Mouse (Mus musculus) liver, embryonic 13.5 days (tissue): Measurements from ENCODE around the gene Pot1a. TPM values are rescaled to one million over a fixed set of nuclear protein-coding genes. Genes with fewer than 3 reads are reported as not detected.

ENCODE experiments used
- ATAC-seq: fragments of 200-750 bp; cut with Nextera tagmentation; 2 replicates; pipeline ENCODE4 v1.8.0; 2017; ENCODE audit warnings: low read depth, mild to moderate bottlenecking, moderate number of reproducible peaks, moderate library complexity
- DNase-seq: peaks from one replicate; pipeline ENCODE4 v3.0.0; 2022
- H3K27ac ChIP-seq: fragments of 300-500 bp; sonication (generic); 2 replicates; pipeline ENCODE4 v1.5.1; 2015; ENCODE audit warnings: moderate library complexity, mild to moderate bottlenecking, inconsistent platforms
- H3K27me3 ChIP-seq: fragments of 300-500 bp; sonication (generic); 2 replicates; pipeline ENCODE4 v1.6.1; 2015; ENCODE audit warnings: mild to moderate bottlenecking, inconsistent platforms
- H3K36me3 ChIP-seq: fragments of 300-500 bp; sonication (generic); 2 replicates; pipeline ENCODE4 v1.6.1; 2015; ENCODE audit warnings: mild to moderate bottlenecking, inconsistent platforms
- H3K4me1 ChIP-seq: fragments of 300-500 bp; sonication (generic); replicated peaks from 2 replicates; pipeline ENCODE4 v1.6.1; 2015; ENCODE audit warnings: inconsistent platforms
- H3K4me2 ChIP-seq: fragments of 300-500 bp; sonication (generic); 2 replicates; pipeline ENCODE4 v1.6.1; 2015; ENCODE audit warnings: inconsistent platforms, mild to moderate bottlenecking, moderate library complexity
- H3K4me3 ChIP-seq: fragments of 300-500 bp; sonication (generic); replicated peaks from 2 replicates; pipeline ENCODE4 v1.5.1; 2015; ENCODE audit warnings: mild to moderate bottlenecking, inconsistent platforms
- H3K9ac ChIP-seq: fragments of 300-500 bp; sonication (generic); 2 replicates; pipeline ENCODE4 v1.6.1; 2015; ENCODE audit warnings: mild to moderate bottlenecking, inconsistent platforms
- H3K9me3 ChIP-seq: fragments of 300-500 bp; sonication (generic); replicated peaks from 2 replicates; pipeline ENCODE4 v1.6.1; 2016; ENCODE audit warnings: inconsistent platforms
- WGBS: fragments of 180-500 bp; shearing (Covaris S2); methylation state at CpG from one replicate; pipeline ENCODE4 v1.1.7; 2015; ENCODE audit not compliant: insufficient replicate concordance; 5-methylcytosine and 5-hydroxymethylcytosine counted together
- polyA plus RNA-seq: library from polyadenylated mRNA; unstranded; fragments of >200 nt; fragmentation: Nextera tagmentation; extraction: Ambion mirVana; gene quantifications from 2 replicates; pipeline ENCODE4 v1.2.1, GENCODE M21; 2015

The Pot1a gene
- polyA plus RNA-seq, 1 experiment from 2014 or later = 21.1 TPM

DNA sequence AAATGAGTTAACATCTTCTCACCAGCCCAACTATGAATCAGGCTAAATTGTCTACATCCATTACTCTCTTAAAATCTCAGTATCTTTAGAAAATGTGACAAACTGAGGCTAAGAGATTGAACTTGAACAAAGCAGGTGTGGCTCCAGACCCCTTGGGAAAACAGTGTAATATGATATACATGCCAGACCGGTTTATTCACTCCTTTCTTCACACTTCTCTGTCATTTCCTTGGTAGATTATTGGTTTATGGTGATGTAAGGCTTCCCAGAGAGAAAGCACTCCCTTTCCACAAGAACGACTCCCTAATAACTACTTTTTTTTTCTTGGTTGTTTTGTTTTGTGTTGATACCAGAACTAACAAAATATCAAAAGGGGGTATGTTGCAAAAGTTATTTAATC lies 98.4 kb downstream of the Pot1a start:
- H3K27ac ChIP-seq = no peak overlapping the region
- no peak overlapping the region for H3K4me2 ChIP-seq
- ATAC-seq = no peak
- H3K4me1 ChIP-seq = no peaks in the 10 kb centered on the region
- H3K36me3 ChIP-seq = no peaks in the 10 kb centered on the region
- no peaks in the 10 kb centered on the region for H3K27me3 ChIP-seq
- H3K4me3 ChIP-seq = no peak overlapping the region
- H3K9ac ChIP-seq = no peak overlapping the region
- 16% methylated on average over 2 of the region's 2 CpGs for WGBS
- no peaks in the 10 kb centered on the region for H3K9me3 ChIP-seq
- no peak for DNase-seq

DNA sequence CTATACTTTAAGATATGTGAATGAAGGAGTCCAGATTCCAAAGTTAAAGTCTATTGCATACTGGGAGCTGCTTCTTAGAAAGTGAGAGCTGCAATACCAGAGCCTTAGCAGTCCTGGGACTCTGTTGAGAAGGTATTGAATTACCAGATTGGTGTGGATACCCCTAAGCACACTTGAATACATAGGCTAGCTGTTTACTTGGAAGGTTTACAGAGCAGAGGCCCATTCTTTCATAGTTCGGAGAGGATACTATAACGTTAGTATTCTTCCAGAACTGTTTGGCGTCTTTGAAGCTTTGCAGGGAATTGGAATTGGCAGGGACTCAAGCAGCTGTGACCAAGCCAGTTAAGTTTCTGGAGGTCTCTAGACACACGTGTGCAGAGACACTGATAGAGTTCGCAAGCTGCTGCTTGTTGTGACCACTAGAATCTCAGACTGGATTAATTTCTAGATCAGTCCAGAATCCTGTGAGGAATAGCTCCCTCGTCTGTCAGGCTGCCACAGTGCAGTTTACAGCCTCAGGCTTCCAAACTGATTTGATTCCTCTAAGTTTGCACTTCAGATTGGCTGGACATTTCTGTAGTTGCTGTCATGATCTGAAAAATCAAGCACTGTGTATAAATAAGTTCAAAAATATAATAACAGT lies 99.7 kb downstream of the Pot1a start:
- DNase-seq = no peak
- Histone ChIP-seq H3K9ac (no peak overlapping the region), H3K27ac (no peak overlapping the region), H3K4me1 (no peaks in the 10 kb centered on the region), H3K4me2 (no peak overlapping the region), H3K9me3 (no peaks in the 10 kb centered on the region), H3K4me3 (no peak overlapping the region), H3K27me3 (no peaks in the 10 kb centered on the region), H3K36me3 (no peaks in the 10 kb centered on the region)
- no peak for ATAC-seq
- 52% methylated on average over 6 of the region's 6 CpGs for WGBS

DNA sequence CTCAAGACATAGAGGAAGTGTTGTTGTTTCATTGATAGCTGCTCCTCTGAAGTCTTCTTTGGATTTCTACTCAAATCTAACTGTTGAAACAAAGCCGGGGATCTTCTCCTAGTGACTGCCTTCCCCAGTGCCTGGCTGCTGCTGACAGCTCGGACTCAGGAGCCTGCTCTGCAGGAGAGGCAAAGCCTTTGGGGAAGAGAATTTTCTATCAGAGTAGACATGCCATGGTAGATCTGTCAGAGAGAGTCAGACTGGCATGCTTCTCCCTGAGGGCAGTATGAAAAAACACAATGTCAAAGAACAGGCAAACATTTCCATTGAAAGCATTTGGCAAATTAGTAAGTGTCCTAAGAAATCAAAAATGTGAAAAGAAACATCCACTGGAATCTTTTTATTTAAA lies 109.1 kb downstream of the Pot1a start:
- Histone ChIP-seq H3K4me1 (no peaks in the 10 kb centered on the region), H3K9me3 (no peaks in the 10 kb centered on the region), H3K27ac (no peak overlapping the region), H3K27me3 (no peaks in the 10 kb centered on the region), H3K36me3 (no peaks in the 10 kb centered on the region), H3K9ac (no peak overlapping the region), H3K4me2 (no peak overlapping the region), H3K4me3 (no peak overlapping the region)
- 20% methylated on average over 2 of the region's 2 CpGs for WGBS
- no peak for ATAC-seq
- no peak for DNase-seq

Other genes starting within 250 kb of the Pot1a start
- 0.06 and 0.08 TPM in 2 replicates for gene Gpr37, start 118.5 kb downstream of the Pot1a start, polyA plus RNA-seq